Mouse (Mus musculus) embryonic facial prominence, embryonic 11.5 days (tissue): ENCODE data around the gene Dysf. TPM values are rescaled to one million over a fixed set of nuclear protein-coding genes. Genes with fewer than 3 reads are reported as not detected.

Experiments used
- ATAC-seq: fragments of 200-750 bp; cut with Nextera tagmentation; replicated peaks from 2 replicates; pipeline ENCODE4 v1.8.0; 2017; ENCODE audit warnings: low read depth; ENCODE audit not compliant: insufficient number of reproducible peaks, low FRiP score, low TSS enrichment
- DNase-seq: peaks from one replicate; pipeline ENCODE4 v3.0.0-alpha.2; 2015; ENCODE audit warnings: low spot score
- H3K27ac ChIP-seq: fragments of 300-500 bp; sonication (generic); replicated peaks from 2 replicates; pipeline ENCODE4 v1.5.1; 2014; ENCODE audit warnings: mild to moderate bottlenecking, low read depth, low read length, control low read depth
- H3K27me3 ChIP-seq: fragments of 300-500 bp; sonication (generic); 2 replicates; pipeline ENCODE4 v1.6.1; 2014; ENCODE audit warnings: mild to moderate bottlenecking, low read length, moderate library complexity, mixed read lengths; ENCODE audit not compliant: control insufficient read depth, insufficient read depth
- H3K36me3 ChIP-seq: fragments of 300-500 bp; sonication (generic); replicated peaks from 2 replicates; pipeline ENCODE4 v1.6.1; 2014; ENCODE audit warnings: low read depth, mild to moderate bottlenecking, low read length, moderate library complexity, mixed read lengths; ENCODE audit not compliant: control insufficient read depth, insufficient read depth
- H3K4me1 ChIP-seq: fragments of 300-500 bp; sonication (generic); 2 replicates; pipeline ENCODE4 v1.6.1; 2014; ENCODE audit warnings: low read length, mixed read lengths; ENCODE audit not compliant: control insufficient read depth, insufficient read depth
- H3K4me2 ChIP-seq: fragments of 300-500 bp; sonication (generic); 2 replicates; pipeline ENCODE4 v1.6.1; 2014; ENCODE audit warnings: low read depth, mild to moderate bottlenecking, control low read depth, low read length, moderate library complexity
- H3K4me3 ChIP-seq: fragments of 300-500 bp; sonication (generic); 2 replicates; pipeline ENCODE4 v1.5.1; 2014; ENCODE audit warnings: low read depth, low read length, control low read depth
- H3K9ac ChIP-seq: fragments of 300-500 bp; sonication (generic); replicated peaks from 2 replicates; pipeline ENCODE4 v1.6.1; 2014; ENCODE audit warnings: mild to moderate bottlenecking, control low read depth, low read length
- H3K9me3 ChIP-seq: fragments of 300-500 bp; sonication (generic); replicated peaks from 2 replicates; pipeline ENCODE4 v1.6.1; 2016; ENCODE audit warnings: mild to moderate bottlenecking, low read length, inconsistent platforms, mixed read lengths; ENCODE audit not compliant: control insufficient read depth
- WGBS: fragments of 180-500 bp; shearing (Covaris S2); extraction: QIAGEN DNeasy Blood & Tissue Kit; methylation state at CpG from one replicate; pipeline ENCODE4 v1.1.7; 2014; 5-methylcytosine and 5-hydroxymethylcytosine counted together
- polyA plus RNA-seq: library from polyadenylated mRNA; unstranded; fragments of >200 nt; fragmentation: Nextera tagmentation; extraction: Ambion mirVana; gene quantifications from 2 replicates; pipeline ENCODE4 v1.2.1, GENCODE M21; 2014

Dysf gene
- polyA plus RNA-seq, 1 experiment from 2014 or later = 7.8 TPM

DNA sequence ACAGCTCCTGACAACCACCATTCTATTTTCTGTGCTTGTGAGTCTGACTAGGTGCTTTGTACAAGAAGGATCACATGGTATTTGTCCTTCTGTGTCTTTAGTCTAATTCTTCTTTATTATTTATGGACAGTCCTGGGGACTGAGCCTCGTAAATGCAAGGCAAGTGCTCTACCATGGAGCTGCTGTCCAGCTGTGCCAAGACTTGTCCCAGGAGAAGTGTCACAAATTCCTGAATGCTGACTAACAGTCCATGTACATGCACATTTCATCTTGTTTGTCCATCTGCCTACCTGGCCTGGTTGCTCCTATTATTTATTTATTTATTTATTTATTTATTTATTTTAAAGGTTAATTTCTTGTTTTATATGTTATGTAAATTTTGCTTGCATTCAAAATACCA lies 47.2 kb downstream of the Dysf start:
- DNase-seq = no peak
- 70% methylated on average over 1 of the region's 1 CpGs for WGBS

DNA sequence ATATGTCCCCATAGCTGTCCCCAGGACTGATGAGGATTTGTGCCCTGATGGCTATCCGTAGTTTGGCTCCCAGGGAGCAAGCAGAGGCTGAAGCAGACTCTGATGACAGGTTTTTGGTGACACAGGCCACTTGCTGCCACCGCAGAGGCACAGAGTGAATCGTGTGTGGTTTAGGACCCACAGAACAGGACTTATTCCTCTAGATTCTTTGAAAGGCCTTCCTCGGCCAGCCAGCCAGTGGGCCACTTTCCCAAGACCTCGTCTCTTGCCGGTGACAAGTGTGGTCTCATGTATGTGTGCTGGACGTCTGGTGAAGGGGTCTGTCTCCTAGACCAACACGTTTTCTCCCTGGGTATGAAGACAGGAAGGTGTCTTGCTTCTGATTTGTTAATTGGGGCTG lies 48.8 kb downstream of the Dysf start:
- no peak overlapping the region for H3K9ac ChIP-seq
- ATAC-seq (no peak), DNase-seq (no peak)
- H3K4me2 ChIP-seq = no peak overlapping the region
- no peaks in the 10 kb centered on the region for H3K4me1 ChIP-seq
- H3K27me3 ChIP-seq = no peaks in the 10 kb centered on the region
- no peaks in the 10 kb centered on the region for H3K36me3 ChIP-seq
- no peak overlapping the region for H3K4me3 ChIP-seq
- H3K9me3 ChIP-seq = no peaks in the 10 kb centered on the region
- no peak overlapping the region for H3K27ac ChIP-seq
- 82% methylated on average over 8 of the region's 8 CpGs for WGBS

More for the DNA sequence above, 47.2 kb downstream of the Dysf start:
- Histone ChIP-seq H3K4me1 (no peaks in the 10 kb centered on the region), H3K27me3 (no peaks in the 10 kb centered on the region), H3K9ac (no peak overlapping the region), H3K9me3 (no peaks in the 10 kb centered on the region), H3K4me2 (no peak overlapping the region), H3K36me3 (no peaks in the 10 kb centered on the region), H3K27ac (no peak overlapping the region), H3K4me3 (no peak overlapping the region)
- ATAC-seq = no peak

GRCm38 (mm10) chr6:84058671-84059141 lies 50.3 kb downstream of the Dysf start:
- no peak for DNase-seq
- no peak overlapping the region for H3K4me2 ChIP-seq
- no peaks in the 10 kb centered on the region for H3K9me3 ChIP-seq
- H3K27me3 ChIP-seq = no peaks in the 10 kb centered on the region
- H3K36me3 ChIP-seq = no peaks in the 10 kb centered on the region
- WGBS = 66% methylated on average over 5 of the region's 5 CpGs
- H3K27ac ChIP-seq = no peak overlapping the region
- H3K9ac ChIP-seq = no peak overlapping the region
- no peak overlapping the region for H3K4me3 ChIP-seq
- no peaks in the 10 kb centered on the region for H3K4me1 ChIP-seq
- ATAC-seq = no peak

- H3K27ac ChIP-seq = no peak overlapping the region
- DNase-seq = no peak
- no peaks in the 10 kb centered on the region for H3K36me3 ChIP-seq
- no peak overlapping the region for H3K4me3 ChIP-seq
- no peaks in the 10 kb centered on the region for H3K9me3 ChIP-seq
- H3K4me1 ChIP-seq = no peaks in the 10 kb centered on the region
- ATAC-seq = no peak
- no peak overlapping the region for H3K9ac ChIP-seq
- H3K4me2 ChIP-seq = no peak overlapping the region
- H3K27me3 ChIP-seq = no peaks in the 10 kb centered on the region
- 42% methylated on average over 4 of the region's 4 CpGs for WGBS
These were observed 51.5 kb downstream of the Dysf start for GRCm38 (mm10) chr6:84059771-84060414.

DNA sequence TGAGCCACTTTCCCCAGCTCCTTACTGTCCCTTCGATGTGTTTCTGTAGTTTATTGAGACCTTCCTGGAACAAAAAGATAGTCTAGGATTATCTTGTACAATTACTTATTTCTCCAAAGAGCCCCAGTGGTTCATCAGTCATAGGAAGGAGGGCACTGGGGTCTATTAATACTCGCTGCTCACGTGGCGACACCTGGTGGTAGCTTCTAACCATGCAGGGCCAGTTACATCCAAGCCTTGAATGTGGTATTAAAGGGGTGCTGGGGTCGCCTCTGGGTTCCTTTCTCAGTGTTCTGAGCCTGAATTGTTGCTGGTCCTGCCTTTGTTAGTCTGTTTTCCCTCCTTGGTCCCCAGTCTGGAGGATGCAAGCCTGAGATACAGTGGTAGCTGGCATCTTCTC lies 52.9 kb downstream of the Dysf start:
- peak; percentile 86 for DNase-seq
- Histone ChIP-seq H3K9ac (no peak overlapping the region), H3K4me3 (no peak overlapping the region), H3K36me3 (no peaks in the 10 kb centered on the region), H3K27me3 (no peaks in the 10 kb centered on the region), H3K9me3 (no peaks in the 10 kb centered on the region), H3K27ac (no peak overlapping the region), H3K4me1 (no peaks in the 10 kb centered on the region), H3K4me2 (no peak overlapping the region)
- WGBS = 12% methylated on average over 5 of the region's 5 CpGs
- ATAC-seq = no peak

- H3K4me2 ChIP-seq = no peak overlapping the region
- H3K36me3 ChIP-seq = no peaks in the 10 kb centered on the region
- no peaks in the 10 kb centered on the region for H3K4me1 ChIP-seq
- WGBS = 70% methylated on average over 5 of the region's 5 CpGs
- no peak overlapping the region for H3K4me3 ChIP-seq
- ATAC-seq (no peak), DNase-seq (no peak)
- H3K27ac ChIP-seq = no peak overlapping the region
- H3K27me3 ChIP-seq = no peaks in the 10 kb centered on the region
- no peaks in the 10 kb centered on the region for H3K9me3 ChIP-seq
- no peak overlapping the region for H3K9ac ChIP-seq
These were observed 54.2 kb downstream of the Dysf start for GRCm38 (mm10) chr6:84062541-84062940.

GRCm38 (mm10) chr6:84068236-84068635 lies 59.8 kb downstream of the Dysf start:
- Histone ChIP-seq H3K4me1 (no peaks in the 10 kb centered on the region), H3K9ac (no peak overlapping the region), H3K27ac (no peak overlapping the region), H3K27me3 (no peaks in the 10 kb centered on the region), H3K4me3 (no peak overlapping the region), H3K9me3 (no peaks in the 10 kb centered on the region), H3K4me2 (no peak overlapping the region), H3K36me3 (no peaks in the 10 kb centered on the region)
- DNase-seq = no peak
- ATAC-seq = no peak
- WGBS = 83% methylated on average over 5 of the region's 5 CpGs

DNA sequence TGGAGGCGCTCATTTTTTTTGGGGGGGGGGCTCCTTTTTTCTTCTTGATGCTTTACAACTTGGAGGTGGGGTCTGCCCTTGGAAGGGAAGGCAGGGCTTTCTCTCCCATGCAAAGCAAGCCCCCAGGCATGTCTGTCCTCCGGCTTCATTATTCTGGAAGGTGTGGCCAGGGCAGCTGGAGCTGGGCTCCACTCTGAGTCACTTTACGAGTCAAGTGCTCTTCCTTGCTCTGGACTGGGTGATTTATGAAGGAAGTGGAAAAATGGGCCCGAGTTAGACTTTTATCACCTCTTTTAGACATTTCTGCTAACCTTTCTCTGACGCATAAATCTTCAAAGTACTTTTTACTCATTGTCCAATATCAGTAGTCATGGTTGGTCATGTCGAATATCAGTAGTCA lies 61.9 kb downstream of the Dysf start:
- ATAC-seq = no peak
- DNase-seq = no peak
- Histone ChIP-seq H3K27ac (no peak overlapping the region), H3K36me3 (no peaks in the 10 kb centered on the region), H3K9ac (no peak overlapping the region), H3K27me3 (no peaks in the 10 kb centered on the region), H3K9me3 (no peaks in the 10 kb centered on the region), H3K4me1 (no peaks in the 10 kb centered on the region), H3K4me3 (no peak overlapping the region), H3K4me2 (no peak overlapping the region)
- 80% methylated on average over 6 of the region's 6 CpGs for WGBS
